Comparison of ENCODE assay signal across 8 mouse cellular contexts in genomic region chr19:29947891-29948801, GRCm38 (mm10). TPM values are rescaled to one million over a fixed set of nuclear protein-coding genes. Genes with fewer than 3 reads are reported as not detected.
A peak's percentile ranks its signal among the peaks of the same experiment; 100 is the strongest.
DNase-seq lines count a peak whose midpoint lies in the region; ATAC-seq lines count a peak whose summit lies in the region.

No protein-coding gene starts in this region.

- H3K27me3 ChIP-seq in hindbrain, embryonic 13.5 days = 0 out of 2 replicates have a peak, but pooled peaks cover 2% of the 10 kb centered on the region
- H3K27me3 ChIP-seq in lung, embryonic 16.5 days (ENCODE audit: control insufficient read depth, insufficient read depth, low read depth, low read length) = no peaks in the 10 kb centered on the region

- H3K4me1 ChIP-seq in hindbrain, embryonic 13.5 days (replicated peaks) = peaks cover 17% of the 10 kb centered on the region; the same call in 1 of the 2 replicates
- H3K4me1 ChIP-seq in lung, embryonic 16.5 days (replicated peaks; ENCODE audit: control insufficient read depth, insufficient read depth, low read length) = peaks cover 8% of the 10 kb centered on the region; the same call in 1 of the 2 replicates

- H3K4me2 ChIP-seq in hindbrain, embryonic 13.5 days = peak overlapping the region; percentile 74
- H3K4me2 ChIP-seq in lung, embryonic 16.5 days (ENCODE audit: low read depth, low read length) = peak overlapping the region; percentile 69

- no peak overlapping the region for H3K27ac ChIP-seq in hindbrain, embryonic 13.5 days
- no peak overlapping the region for H3K27ac ChIP-seq in lung, embryonic 16.5 days (ENCODE audit: low read length)

- peak overlapping the region; percentile 61 for H3K9ac ChIP-seq in hindbrain, embryonic 13.5 days
- H3K9ac ChIP-seq in lung, embryonic 16.5 days (ENCODE audit: low read length) = no peak overlapping the region

- peak; percentile 92 for DNase-seq in R1 (ENCODE audit: low read depth, low spot score)
- DNase-seq in cerebellum, postnatal 4 days (ENCODE audit: low spot score in 2 of 2) = peak; percentile 39 to 78
- peak; percentile 61 to 77 for DNase-seq in frontal cortex, postnatal 36 days (ENCODE audit: low spot score in 2 of 2)
- DNase-seq in layer of hippocampus, postnatal 10 days (ENCODE audit: low spot score in 2 of 2) = peak; percentile 79 to 80
- peak; percentile 38 for DNase-seq in ovary, postnatal 10 days (ENCODE audit: low spot score)
- peak; percentile 70 for DNase-seq in thymus, postnatal 0 days (ENCODE audit: low spot score)

- 25% methylated on average over 25 of the region's 25 CpGs for WGBS in hindbrain, embryonic 13.5 days
- 20% methylated on average over 25 of the region's 25 CpGs for WGBS in lung, embryonic 16.5 days

- peak; percentile 96 for ATAC-seq in hindbrain, embryonic 13.5 days (ENCODE audit: low FRiP score)
- ATAC-seq in lung, embryonic 16.5 days (ENCODE audit: low read depth) = peak; percentile 91

- peak overlapping the region; percentile 41 for H3K4me3 ChIP-seq in hindbrain, embryonic 13.5 days
- H3K4me3 ChIP-seq in lung, embryonic 16.5 days (ENCODE audit: low read length) = peak overlapping the region; percentile 45

- H3K9me3 ChIP-seq in hindbrain, embryonic 13.5 days = no peaks in the 10 kb centered on the region
- H3K9me3 ChIP-seq in lung, embryonic 16.5 days (ENCODE audit: control insufficient read depth, low read length) = no peaks in the 10 kb centered on the region

- no peaks in the 10 kb centered on the region for H3K36me3 ChIP-seq in hindbrain, embryonic 13.5 days
- no peaks in the 10 kb centered on the region for H3K36me3 ChIP-seq in lung, embryonic 16.5 days (ENCODE audit: control insufficient read depth, insufficient read depth, low read length)

RNA-seq across cellular contexts. Expression of gene Il33, which starts 23.2 kb away (rescaled TPM):
- polyA plus RNA-seq in hindbrain, embryonic 13.5 days (2015; fragmentation: Nextera tagmentation; extraction: Ambion mirVana) = 1.4 and 1.5 TPM in 2 replicates
- total RNA-seq in layer of hippocampus, postnatal 10 days (2021) = 10 to 100 TPM in 1 of 2 experiments, 1 to 10 TPM in 1; 8.3 to 11.4 TPM
- polyA plus RNA-seq in lung, embryonic 16.5 days (2015; fragmentation: Nextera tagmentation; extraction: Ambion mirVana) = 9.1 and 11.4 TPM in 2 replicates
- polyA plus RNA-seq in thymus, postnatal 0 days (2015; fragmentation: Nextera tagmentation; extraction: Ambion mirVana) = 2.3 TPM in 2 replicates

RNA-seq across cellular contexts. Expression of gene Trpd52l3, which starts 55.4 kb away (rescaled TPM):
- polyA plus RNA-seq in hindbrain, embryonic 13.5 days (2015; fragmentation: Nextera tagmentation; extraction: Ambion mirVana) = not detected in 2 replicates
- not detected for total RNA-seq in layer of hippocampus, postnatal 10 days (2021)
- not detected in 2 replicates for polyA plus RNA-seq in lung, embryonic 16.5 days (2015; fragmentation: Nextera tagmentation; extraction: Ambion mirVana)
- not detected in 2 replicates for polyA plus RNA-seq in thymus, postnatal 0 days (2015; fragmentation: Nextera tagmentation; extraction: Ambion mirVana)

Comparison
In these comparisons a context has a peak if more than half of its experiments do, and no peak if none do; other contexts are left out.
1. DNase-seq: peak in every context shown above with its lines; median percentile 92 in R1; 80 in layer of hippocampus, postnatal 10 days; 70 in thymus, postnatal 0 days; 69 in frontal cortex, postnatal 36 days; 58 in cerebellum, postnatal 4 days; 38 in ovary, postnatal 10 days.